Mouse (Mus musculus) 3134 (cell line): ENCODE results near the gene Hs3st6.
"Not testable (repeated sequence)": the region's sequence is repeated elsewhere in the genome, so short reads cannot be mapped to it uniquely, and the experiment has no call there.

Experiments used
- DNase-seq: peaks from one replicate; pipeline ENCODE4 v3.0.0-alpha.2; 2011; ENCODE audit warnings: low spot score; ENCODE audit not compliant: insufficient read length; ENCODE audit errors: extremely low read depth

Gene Hs3st6

DNA sequence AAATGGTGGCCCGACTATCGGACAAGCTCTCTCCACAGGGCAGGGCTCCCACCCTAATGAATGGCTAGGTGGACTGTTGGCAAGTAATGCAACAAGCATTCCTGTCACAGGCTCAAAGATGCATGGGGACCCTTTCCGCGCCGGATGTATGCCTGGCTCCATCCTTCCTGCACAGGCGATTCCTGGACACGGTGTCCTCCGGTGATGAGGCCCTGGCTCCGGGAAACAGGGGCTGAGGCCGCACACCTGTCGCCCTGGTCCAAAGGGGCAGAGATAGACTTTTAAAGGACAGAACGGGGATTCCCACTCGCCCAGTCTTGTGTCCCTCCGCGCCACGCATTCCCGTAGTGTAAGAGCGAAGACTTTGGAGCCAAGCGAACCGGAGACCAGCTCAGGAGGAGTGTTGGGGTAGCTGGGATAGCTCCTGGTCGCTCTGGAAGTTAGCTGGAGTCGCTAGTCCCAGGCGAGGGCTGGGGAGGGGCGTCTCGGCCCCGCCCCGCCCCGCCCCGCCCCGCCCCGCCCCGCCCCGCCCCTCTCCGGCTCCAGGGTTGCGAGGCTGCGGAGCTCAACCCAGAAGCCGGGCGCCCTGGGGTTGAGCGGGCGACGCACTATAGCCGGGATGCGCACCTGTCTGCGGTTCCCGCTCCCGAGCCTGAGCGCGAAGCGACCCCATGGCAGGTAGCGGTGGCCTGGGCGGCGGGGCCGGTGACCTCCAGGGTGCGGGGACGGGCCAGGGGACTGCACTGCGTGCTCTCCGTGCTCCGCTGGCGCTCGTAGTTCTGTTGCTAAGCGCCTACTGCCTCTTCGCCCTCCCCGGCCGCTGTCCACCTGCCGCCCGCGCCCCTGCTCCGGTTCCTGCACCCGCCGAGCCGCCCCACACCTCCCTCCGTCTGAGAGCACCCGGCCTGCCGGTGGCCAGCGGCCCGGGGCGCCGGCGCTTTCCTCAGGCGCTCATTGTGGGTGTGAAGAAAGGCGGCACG lies at the start of gene Hs3st6:
Gene Hs3st6 (plus strand): TSS at position 574 of the 980 bp plus-strand sequence.
- no peak for DNase-seq

DNA sequence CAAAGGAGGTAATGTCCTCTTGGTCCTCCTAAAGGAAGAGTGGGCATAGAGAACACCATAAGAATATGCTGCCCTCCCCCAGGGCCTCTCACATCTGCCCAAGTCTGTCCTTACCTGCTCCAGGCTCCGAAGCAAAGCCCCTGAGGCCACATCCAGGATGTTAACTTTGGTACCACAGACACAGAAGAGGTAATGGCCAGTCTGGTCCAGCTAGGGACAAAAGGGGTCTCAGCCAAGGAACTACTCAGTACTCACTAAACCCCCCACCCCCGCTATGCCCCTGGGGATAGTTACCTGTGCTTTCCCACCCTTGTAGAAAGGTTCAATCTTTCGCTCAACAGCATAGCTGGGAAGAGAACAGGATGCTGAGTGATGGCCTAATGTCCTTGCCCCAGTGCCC lies 47.0 kb upstream of the Hs3st6 start:
- DNase-seq, result no peak

DNA sequence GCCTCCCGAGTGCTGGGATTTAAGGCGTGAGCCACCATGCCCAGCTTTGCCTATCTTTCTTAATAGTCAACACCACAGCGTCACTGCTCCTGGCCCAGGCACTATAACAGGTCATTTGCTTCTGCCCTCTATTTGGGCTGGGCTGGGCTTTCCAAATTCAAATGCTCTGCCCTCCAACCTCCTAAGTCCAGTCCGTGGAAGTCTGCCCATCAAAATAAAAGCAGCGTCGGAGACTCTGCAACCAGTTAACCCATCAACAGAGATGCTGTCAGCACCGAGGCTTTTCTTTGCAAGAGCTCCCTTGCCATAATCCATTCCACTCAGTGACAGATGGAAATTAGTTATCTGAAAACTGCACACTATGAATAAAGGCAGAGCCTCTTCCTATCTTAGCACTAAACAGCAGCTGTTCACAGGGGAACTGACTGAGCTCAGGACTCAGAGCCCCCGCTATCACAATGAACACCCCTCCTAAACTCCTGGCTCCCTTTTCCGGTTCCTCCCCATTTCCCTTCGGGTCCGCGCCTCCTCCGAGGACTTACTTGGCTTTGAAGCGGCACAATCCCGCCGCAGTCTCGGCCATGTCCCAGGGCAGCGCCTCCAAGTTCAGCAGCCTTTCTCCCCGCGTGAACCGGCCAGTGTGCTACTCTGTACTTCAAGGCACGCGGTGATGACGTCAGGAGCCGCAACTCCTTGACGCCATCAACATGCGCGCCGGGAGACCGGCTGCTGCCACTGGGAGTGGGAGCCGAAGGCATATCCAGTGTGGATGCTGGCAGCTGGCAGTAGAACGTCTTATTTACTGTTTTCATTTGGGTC lies 45.6 kb upstream of the Hs3st6 start, which contains the start of gene Tbl3:
Gene Tbl3 (minus strand): TSS at position 679 of the 819 bp plus-strand sequence.
- DNase-seq, result peak; percentile 86

DNA sequence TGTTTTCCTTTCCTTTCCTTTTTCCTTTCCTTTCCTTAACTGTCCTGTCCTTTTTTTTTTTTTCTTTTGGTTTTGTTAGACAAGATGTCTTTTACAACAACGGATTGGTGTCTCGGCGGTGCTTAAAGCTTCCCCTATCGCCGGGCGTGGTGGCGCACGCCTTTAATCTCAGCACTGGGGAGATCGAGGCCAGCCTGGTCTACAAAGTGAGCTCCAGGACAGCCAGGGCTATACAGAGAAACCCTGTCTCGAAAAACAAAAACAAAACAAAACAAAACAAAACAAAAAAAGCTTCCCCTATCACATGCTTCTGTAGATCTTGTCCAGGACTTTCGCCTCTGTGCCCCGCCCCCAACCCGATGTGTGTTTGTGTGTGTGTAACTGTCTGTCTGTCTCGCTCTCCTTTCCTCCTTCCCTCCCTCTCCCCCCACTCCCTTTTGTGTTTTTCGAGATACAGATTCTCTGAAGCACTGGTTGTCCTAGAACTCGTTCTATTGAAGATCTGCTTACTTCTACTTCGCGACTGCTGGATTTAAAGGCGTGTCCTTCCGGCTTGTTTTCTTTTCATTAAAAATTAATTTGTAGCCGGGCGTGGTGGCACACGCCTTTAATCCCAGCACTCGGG lies 44.9 kb upstream of the Hs3st6 start:
- no peak for DNase-seq

GRCm38 (mm10) chr17:24708646-24709045 lies 44.1 kb upstream of the Hs3st6 start:
- DNase-seq, result peak; percentile 45

GRCm38 (mm10) chr17:24715556-24715955 lies 37.2 kb upstream of the Hs3st6 start:
- no peak for DNase-seq

DNA sequence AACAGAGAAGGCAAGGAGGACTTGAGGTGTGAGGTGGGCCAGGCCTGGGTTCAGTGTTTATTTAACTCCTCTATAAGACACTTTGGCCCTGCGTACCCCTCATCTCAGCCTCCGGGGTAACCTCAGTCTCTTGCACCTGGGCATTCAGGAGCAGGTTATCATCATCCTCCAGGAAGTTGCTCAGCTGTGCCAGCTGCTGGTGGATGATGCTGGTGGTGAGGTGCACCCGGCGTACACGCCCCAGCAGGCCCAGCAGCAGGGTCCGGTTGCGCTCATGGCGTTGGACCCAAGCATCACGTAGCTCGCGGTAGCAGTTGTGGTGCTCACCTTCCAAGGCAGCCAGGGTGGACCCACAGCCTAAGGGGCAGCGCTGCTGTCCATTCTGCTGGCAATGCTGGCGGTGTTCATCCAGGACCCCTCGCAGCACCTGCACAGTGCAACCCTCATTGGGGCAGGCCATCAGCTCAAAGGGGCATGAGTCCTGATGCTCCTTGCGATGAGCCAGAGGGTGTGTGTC lies 36.6 kb upstream of the Hs3st6 start:
- no peak for DNase-seq

GRCm38 (mm10) chr17:24717943-24718342 lies 34.8 kb upstream of the Hs3st6 start, which contains the start of the genes Rnf151 and Rps2:
Gene Rnf151 (minus strand): TSS chr17:24718063.
Gene Rps2 (plus strand): TSS chr17:24718116.
- no peak for DNase-seq

DNA sequence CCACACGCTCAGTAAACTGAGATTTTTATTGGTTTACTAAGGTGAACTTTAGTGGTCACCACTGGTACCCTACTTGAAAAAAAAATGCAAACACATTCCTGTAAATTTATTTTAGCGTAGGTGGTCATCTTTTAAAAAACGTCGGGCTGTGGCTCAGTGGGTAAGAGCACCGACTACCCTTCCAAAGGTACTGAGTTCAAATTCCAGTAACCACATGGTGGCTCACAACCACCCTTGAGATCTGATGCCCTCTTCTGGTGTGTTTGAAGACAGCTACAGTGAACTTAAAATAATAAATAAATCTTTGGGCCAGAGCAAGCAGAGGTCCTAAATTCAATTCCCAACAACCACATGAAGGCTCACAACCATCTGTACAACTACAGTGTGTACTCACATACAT lies 33.9 kb upstream of the Hs3st6 start:
- not testable (repeated sequence) for DNase-seq

DNA sequence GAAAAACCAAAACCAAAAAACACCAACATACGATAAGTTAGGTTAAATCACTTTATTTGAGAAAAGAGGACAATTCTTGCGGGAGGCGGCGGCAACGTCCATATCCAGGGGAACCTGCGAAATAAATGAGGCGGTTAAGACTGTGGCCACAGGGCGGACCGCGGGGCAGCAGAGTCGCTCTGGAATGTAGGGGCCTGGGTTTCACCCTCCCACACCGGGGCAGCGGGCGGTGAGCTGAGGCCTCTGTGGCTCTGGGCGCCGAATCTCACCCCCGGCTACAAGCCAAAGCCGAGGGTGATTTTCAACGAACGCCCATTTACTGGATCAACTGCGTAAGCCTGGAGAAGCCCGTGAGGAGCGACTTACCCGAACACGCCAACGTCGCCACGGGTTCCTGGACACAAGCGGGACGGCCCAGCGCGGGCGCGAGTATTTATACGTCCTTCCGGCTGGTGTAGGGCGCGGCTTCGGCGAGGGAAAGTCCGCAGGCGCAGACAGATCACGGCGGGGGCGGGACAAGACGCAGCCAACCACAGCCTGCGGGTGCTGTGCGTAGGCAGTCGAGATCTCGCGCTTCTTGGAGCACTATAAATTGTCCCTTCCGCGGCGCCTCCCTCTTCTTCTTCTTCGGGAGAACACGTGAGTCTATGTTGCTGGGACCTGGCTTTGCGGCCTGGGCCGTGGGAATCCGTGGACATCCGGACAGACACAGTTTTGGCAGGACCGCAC lies 33.1 kb upstream of the Hs3st6 start:
- peak; percentile 99 for DNase-seq

DNA sequence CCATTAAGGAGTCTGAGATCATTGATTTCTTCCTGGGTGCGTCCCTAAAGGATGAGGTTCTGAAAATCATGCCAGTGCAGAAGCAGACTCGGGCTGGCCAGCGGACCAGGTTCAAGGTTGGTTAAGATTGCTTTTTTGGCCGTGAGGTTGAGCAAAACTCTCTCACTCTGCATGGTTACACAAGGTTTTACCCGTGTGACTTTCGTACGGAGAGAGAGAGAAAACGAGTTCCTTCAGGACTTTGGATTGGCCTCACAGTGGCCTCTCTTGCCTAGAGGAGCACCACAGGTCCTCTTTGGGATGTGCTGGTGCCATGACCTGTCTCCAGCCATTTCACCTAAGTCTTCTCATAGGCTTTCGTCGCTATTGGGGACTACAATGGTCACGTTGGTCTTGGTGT lies 32.2 kb upstream of the Hs3st6 start:
- DNase-seq, result not testable (repeated sequence)

DNA sequence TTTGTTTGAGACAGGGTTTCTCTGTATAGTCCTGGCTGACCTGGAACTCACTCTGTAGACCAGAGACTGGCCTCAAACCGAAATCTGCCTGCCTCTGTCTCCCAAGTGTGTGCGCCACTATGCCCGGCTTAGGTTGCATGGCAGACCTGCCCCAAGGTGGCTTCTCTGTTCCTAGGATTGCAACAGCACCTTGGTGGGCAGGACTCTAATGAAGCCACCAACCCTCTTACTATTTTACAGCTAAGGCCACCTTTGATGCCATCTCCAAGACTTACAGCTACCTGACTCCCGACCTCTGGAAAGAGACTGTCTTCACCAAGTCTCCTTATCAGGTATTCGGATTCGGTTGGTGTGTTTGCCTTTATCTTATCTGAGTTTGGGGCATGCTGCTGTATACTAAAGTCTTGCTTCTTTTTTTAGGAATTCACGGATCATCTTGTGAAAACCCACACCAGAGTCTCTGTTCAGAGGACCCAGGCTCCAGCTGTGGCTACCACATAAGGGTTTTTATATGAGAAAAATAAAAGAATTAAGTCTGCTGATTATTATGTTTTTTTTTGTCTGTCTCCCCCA lies 31.3 kb upstream of the Hs3st6 start:
- not testable (repeated sequence) for DNase-seq

DNA sequence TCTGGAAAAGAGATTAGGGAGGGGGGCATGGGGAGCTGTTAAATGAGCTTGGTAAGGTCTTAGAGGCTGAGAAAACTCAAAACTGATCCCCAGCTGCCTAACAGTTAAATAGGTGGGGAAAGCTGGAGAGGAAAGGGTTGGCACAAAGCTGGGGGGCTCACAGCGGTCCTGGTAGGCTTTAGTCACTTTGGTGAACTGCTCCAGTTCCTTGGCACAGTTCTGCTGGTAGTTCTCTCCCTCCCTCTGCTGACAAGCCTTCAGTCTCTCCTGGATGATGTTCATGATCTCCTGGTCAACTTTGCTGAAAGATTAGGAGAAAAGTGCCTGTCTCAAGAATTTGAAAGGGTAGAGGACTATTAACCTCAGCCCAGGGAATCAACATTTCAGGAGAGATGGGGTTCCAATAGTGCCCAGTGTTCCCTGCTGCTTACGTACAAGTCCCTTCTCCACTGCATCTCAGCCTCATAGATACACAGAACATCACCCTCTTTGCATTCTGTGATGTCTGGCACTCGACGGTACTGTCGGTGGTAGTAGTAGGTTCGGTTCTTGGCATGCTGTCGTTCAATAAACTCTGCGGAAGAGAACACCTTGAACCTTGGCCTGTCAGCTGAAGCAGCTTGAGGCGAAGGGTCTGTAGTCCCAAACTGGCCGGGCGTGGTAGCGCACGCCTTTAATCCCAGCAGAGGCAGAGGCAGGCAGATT lies 30.4 kb upstream of the Hs3st6 start:
- peak; percentile 62 for DNase-seq

DNA sequence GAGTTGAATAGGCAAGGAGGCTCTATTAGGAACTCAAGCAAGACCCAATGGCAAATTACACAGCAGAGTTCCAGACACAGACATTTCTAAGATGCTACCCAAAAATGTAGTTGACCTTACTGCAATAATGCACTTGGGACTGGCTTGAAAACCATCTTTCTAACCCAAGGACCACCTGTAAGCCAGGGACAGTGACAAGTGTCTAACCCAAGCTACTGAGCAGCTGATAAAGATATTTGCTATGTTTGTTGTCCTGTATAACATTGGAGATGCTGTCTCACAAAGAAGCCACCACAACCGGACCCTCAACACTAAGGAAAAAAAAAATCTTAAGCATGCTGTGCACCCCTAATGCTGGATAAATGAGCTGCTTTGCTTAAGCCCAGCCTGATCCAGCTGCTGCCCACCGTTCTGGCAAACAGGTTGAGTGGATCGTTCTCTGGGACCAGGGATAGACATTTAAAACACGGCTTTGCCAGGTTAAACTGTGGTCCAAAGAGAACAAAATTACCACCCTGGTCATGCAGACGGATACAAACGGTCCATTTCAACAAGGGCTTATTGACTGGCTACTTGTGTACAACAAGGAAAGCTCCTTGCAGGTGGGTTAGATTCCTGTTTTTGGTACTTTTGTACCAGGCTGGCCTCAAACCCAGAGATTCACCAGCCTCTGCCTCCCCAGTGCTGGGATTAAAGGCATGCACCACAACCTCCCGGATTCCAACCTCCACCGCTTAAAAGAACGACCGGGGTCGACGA lies 29.5 kb upstream of the Hs3st6 start:
- no peak for DNase-seq

DNA sequence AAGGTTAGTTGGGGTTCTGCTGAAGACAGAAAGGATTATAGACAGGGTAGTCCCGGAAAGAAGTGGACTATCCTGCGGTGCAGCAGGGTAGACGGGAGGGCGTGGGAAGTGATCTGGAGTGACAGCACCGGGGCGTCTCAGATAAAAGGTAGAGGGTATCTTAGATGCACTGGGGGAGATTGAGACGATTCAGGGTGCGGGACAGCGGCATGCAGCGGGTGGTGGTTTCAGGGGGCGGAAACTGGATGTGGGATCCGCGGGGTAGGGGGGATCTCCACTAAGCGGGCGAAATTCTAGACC lies 29.0 kb upstream of the Hs3st6 start:
- no peak for DNase-seq

GRCm38 (mm10) chr17:24724184-24724583 lies 28.6 kb upstream of the Hs3st6 start, which contains the start of gene Ndufb10:
Gene Ndufb10 (minus strand): TSS chr17:24724478.
- DNase-seq, result peak; percentile 92

GRCm38 (mm10) chr17:24725637-24726390 lies 27.0 kb upstream of the Hs3st6 start:
- no peak for DNase-seq

GRCm38 (mm10) chr17:24727618-24728017 lies 25.2 kb upstream of the Hs3st6 start, which contains the start of gene Rpl3l:
Gene Rpl3l (plus strand): TSS chr17:24727820.
- no peak for DNase-seq
